Mouse (Mus musculus): ENCODE measurements at regions not wholly inside any gene's neighbourhood (a gene's known extent, or its start where the extent isn't known, plus 50 kb on each side); places are given as distances from the start of the nearest gene placed in this dataset.

DNA sequence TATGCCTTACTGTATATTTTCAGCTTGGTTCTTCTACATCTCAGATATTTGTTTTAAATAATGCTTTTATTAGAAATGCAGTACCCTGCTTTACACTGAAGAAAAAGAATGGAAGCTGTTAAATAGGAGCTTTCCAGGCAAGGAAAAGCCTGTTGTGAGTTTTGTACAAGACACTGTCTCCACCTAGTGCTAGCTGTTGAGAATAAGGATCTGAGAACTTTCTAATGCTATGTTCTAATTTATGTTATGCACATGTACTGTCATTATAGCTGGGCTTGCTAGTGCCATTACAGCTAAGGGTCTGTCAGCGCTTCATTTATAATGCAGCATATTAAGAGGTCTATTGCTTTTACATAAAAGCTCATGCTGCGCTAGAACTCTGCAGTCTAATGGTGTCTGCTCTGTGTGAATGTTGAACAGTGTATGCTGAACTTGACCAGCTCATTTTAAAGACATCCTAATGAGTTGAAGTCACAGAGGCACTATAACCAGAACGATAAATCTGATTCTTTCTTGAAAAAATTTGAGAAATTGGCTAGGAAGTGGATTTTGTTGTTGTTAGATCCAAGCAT, 315.4 kb upstream of the Dnajc24 start:
- no peak for ATAC-seq (ENCODE audit: low FRiP score, low TSS enrichment)
- 82% methylated on average over 3 of the region's 3 CpGs for WGBS

DNA sequence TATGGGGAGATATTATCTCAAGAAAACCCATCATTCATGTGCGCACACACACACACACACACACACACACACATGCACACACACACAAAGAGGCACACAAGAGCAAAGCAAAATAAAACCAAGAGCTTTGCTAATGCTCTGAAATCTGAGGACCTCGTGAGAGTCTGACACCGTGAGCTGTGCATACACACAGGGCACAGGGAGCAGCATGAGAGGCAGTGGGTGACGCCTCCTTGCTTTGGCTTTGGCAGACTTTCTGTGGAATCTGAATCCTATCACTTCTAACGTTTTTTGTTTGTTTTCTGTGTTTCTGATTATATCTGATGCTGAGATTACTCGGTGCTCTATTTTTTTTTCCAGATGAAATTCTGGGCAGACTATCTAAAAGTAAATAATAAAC, 343.4 kb upstream of the Dnajc24 start:
- WGBS = 64% methylated on average over 6 of the region's 6 CpGs
- H3K4me2 ChIP-seq (replicated peaks; ENCODE audit: low read depth, low read length) = no peak overlapping the region
- H3K27me3 ChIP-seq (ENCODE audit: control insufficient read depth, insufficient read depth, low read length) = no peaks in the 10 kb centered on the region
- no peak overlapping the region for H3K9ac ChIP-seq (ENCODE audit: low read depth, low read length)
- no peak for ATAC-seq (ENCODE audit: low FRiP score, low TSS enrichment)
- no peaks in the 10 kb centered on the region for H3K4me1 ChIP-seq (ENCODE audit: control insufficient read depth, insufficient read depth, low read length)
- no peak overlapping the region for H3K4me3 ChIP-seq (ENCODE audit: low read length)
- H3K36me3 ChIP-seq (ENCODE audit: control insufficient read depth, insufficient read depth, low read length) = no peaks in the 10 kb centered on the region
- H3K9me3 ChIP-seq (ENCODE audit: control insufficient read depth, low read length) = no peaks in the 10 kb centered on the region
- H3K27ac ChIP-seq (ENCODE audit: low read depth, low read length) = no peak overlapping the region

More for the DNA sequence above, 315.4 kb upstream of the Dnajc24 start:
- H3K9me3 ChIP-seq (ENCODE audit: control insufficient read depth, low read length) = no peaks in the 10 kb centered on the region
- no peaks in the 10 kb centered on the region for H3K36me3 ChIP-seq (ENCODE audit: control insufficient read depth, insufficient read depth, low read length)
- H3K27ac ChIP-seq (ENCODE audit: low read depth, low read length) = no peak overlapping the region
- H3K4me1 ChIP-seq (ENCODE audit: control insufficient read depth, insufficient read depth, low read length) = no peaks in the 10 kb centered on the region
- H3K4me3 ChIP-seq (ENCODE audit: low read length) = no peak overlapping the region
- H3K9ac ChIP-seq (ENCODE audit: low read depth, low read length) = no peak overlapping the region
- no peak overlapping the region for H3K4me2 ChIP-seq (replicated peaks; ENCODE audit: low read depth, low read length)
- H3K27me3 ChIP-seq (ENCODE audit: control insufficient read depth, insufficient read depth, low read length) = no peaks in the 10 kb centered on the region

DNA sequence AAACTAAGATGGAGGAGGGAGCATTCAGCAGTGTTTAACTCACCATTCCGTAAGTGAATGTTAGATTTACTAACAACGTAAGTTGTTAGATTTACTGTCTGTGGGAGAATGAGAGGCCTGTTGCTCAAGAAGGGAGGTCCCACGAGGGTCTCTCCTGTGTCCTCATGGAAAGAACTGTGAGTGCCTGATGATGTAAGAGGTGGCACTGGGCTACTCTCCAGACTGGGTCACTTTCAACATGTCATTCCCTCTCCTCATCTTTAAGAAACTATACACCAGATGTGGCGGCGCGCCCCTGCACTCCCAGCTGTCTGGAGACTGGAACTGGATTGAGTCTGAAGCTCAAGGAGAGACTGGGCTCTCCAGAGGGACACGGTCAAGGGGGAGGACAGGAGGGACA, 343.9 kb upstream of the Dnajc24 start:
- no peak overlapping the region for H3K27ac ChIP-seq (ENCODE audit: low read depth, low read length)
- 68% methylated on average over 7 of the region's 7 CpGs for WGBS
- H3K4me2 ChIP-seq (replicated peaks; ENCODE audit: low read depth, low read length) = no peak overlapping the region
- no peak for ATAC-seq (ENCODE audit: low FRiP score, low TSS enrichment)
- H3K4me3 ChIP-seq (ENCODE audit: low read length) = no peak overlapping the region
- no peaks in the 10 kb centered on the region for H3K27me3 ChIP-seq (ENCODE audit: control insufficient read depth, insufficient read depth, low read length)
- H3K4me1 ChIP-seq (ENCODE audit: control insufficient read depth, insufficient read depth, low read length) = no peaks in the 10 kb centered on the region
- H3K36me3 ChIP-seq (ENCODE audit: control insufficient read depth, insufficient read depth, low read length) = no peaks in the 10 kb centered on the region
- H3K9ac ChIP-seq (ENCODE audit: low read depth, low read length) = no peak overlapping the region
- H3K9me3 ChIP-seq (ENCODE audit: control insufficient read depth, low read length) = no peaks in the 10 kb centered on the region

DNA sequence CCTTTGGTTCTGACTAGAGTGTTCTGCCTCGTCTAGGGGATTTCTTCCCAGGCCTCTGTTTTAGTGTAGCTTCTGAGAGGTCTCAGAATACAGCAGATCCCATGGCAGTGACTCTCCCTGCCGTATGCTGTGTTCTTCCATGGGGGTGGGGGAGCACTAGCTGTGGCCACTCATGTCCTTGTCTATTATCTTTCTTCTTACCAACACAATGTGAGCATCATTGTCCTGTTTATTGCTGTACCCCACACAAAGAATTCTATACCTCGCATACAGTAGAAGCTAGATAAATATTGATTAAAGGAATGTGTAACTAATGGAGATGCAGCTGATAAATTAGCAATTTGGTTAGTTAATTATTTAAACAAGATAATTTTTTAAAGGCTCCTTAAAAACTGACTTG, 337.5 kb upstream of the Mpped2 start:
- Histone ChIP-seq H3K9ac (ENCODE audit: low read depth, low read length) (no peak overlapping the region), H3K4me2 (replicated peaks; ENCODE audit: low read depth, low read length) (no peak overlapping the region), H3K36me3 (ENCODE audit: control insufficient read depth, insufficient read depth, low read length) (no peaks in the 10 kb centered on the region), H3K27ac (ENCODE audit: low read depth, low read length) (no peak overlapping the region), H3K9me3 (ENCODE audit: control insufficient read depth, low read length) (no peaks in the 10 kb centered on the region), H3K4me1 (ENCODE audit: control insufficient read depth, insufficient read depth, low read length) (no peaks in the 10 kb centered on the region), H3K27me3 (ENCODE audit: control insufficient read depth, insufficient read depth, low read length) (no peaks in the 10 kb centered on the region), H3K4me3 (ENCODE audit: low read length) (no peak overlapping the region)
- ATAC-seq (ENCODE audit: low FRiP score, low TSS enrichment) = no peak
- 77% methylated on average over 3 of the region's 3 CpGs for WGBS

DNA sequence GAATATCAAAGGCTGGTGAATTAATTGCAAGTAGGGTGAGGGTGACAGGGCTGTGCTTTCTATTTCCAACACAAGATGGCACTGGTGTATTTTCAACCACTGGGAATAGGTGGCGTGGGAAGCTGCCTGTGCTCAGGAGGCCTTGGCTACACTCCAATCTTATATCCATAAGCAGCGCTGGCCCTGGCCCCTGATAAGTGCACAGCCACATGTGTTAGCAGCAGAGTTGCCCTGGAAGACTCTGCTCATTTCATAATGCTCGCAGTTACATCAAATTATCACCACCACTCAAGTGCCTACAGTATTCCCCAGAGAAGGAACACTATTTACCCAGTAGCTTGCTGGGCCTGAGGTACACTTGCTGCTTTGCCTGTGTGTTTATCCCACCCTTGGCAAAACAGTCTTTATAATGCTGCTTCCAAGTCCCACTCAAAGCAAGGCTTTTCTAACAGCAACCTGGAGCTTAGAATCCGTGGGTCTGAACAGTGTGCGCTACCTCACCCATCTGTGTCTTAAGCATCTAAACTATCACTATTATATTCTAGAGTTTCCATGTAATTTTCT, 337.0 kb upstream of the Mpped2 start:
- Histone ChIP-seq H3K9ac (ENCODE audit: low read depth, low read length) (no peak overlapping the region), H3K9me3 (ENCODE audit: control insufficient read depth, low read length) (no peaks in the 10 kb centered on the region), H3K27me3 (ENCODE audit: control insufficient read depth, insufficient read depth, low read length) (no peaks in the 10 kb centered on the region), H3K4me2 (replicated peaks; ENCODE audit: low read depth, low read length) (no peak overlapping the region), H3K27ac (ENCODE audit: low read depth, low read length) (no peak overlapping the region), H3K4me1 (ENCODE audit: control insufficient read depth, insufficient read depth, low read length) (no peaks in the 10 kb centered on the region), H3K4me3 (ENCODE audit: low read length) (no peak overlapping the region), H3K36me3 (ENCODE audit: control insufficient read depth, insufficient read depth, low read length) (no peaks in the 10 kb centered on the region)
- 49% methylated on average over 5 of the region's 5 CpGs for whole genome bisulfite sequencing
- peak; percentile 93 for ATAC-seq (ENCODE audit: low FRiP score, low TSS enrichment)

DNA sequence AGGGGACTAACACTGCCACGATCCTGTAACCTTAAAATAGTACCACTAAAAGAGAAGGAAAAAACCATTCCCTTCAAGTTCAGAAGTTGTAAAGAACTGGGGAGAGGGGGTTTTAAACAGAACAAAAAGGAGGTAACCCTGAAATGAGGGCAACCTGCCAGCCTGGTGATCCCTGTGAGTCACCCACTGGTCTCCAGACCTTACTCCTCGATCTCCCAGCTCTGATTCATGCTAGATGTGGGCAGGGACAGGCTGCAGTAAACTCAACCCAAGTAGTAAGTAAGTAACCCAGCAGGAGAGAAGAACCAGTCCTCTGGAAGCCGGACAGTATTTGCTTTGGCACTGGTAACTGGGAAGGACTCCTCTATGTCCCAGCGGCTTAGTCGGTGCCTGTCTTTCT, 324.4 kb upstream of the Mpped2 start:
- no peaks in the 10 kb centered on the region for H3K4me1 ChIP-seq (ENCODE audit: control insufficient read depth, insufficient read depth, low read length)
- 83% methylated on average over 5 of the region's 5 CpGs for WGBS
- no peak overlapping the region for H3K4me3 ChIP-seq (ENCODE audit: low read length)
- ATAC-seq (ENCODE audit: low FRiP score, low TSS enrichment) = no peak
- no peaks in the 10 kb centered on the region for H3K27me3 ChIP-seq (ENCODE audit: control insufficient read depth, insufficient read depth, low read length)
- no peak overlapping the region for H3K4me2 ChIP-seq (replicated peaks; ENCODE audit: low read depth, low read length)
- H3K36me3 ChIP-seq (ENCODE audit: control insufficient read depth, insufficient read depth, low read length) = no peaks in the 10 kb centered on the region
- no peak overlapping the region for H3K27ac ChIP-seq (ENCODE audit: low read depth, low read length)
- no peak overlapping the region for H3K9ac ChIP-seq (ENCODE audit: low read depth, low read length)
- H3K9me3 ChIP-seq (ENCODE audit: control insufficient read depth, low read length) = no peaks in the 10 kb centered on the region

DNA sequence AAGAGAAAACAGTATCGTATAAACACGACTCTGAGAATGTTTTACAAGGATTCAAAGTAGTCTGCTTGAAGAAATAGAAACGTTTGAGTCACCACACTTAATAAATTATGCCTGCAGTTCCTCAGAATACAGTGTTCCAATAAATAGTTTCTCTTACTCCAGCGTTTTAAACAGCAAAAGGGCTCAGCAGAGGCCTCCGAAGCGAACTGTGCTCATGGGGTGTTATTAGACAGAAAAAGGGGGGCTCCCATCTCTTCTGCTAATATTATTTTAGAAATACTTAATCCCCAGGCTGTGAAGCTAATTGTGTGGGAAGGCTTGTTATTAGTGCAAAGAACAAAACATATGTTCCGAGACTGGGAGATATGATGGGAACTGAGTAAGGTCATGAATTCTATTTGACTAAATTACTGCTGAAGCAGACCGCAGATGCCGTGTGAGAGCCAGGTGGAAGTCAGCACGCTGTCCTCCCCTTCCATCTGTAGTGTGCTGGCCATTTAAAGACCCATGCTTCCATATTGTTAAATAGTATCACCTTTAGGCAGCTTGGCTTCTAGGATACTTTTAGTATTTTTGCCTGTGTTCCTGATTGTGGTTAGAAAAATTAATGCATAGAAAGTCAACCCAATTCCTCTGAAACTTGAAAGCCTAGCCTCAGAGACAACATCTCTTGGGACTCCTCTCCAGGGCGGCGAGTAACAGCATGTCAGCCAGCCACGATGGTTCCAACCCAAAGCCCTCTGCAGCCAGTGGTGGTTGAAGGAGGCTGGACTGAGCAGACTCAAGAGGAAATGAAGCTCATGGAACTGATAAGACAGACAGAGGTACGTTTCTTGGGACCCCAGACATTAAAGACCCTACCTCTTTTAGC, 309.4 kb upstream of the Mpped2 start:
- Histone ChIP-seq H3K4me1 (ENCODE audit: control insufficient read depth, insufficient read depth, low read length) (no peaks in the 10 kb centered on the region), H3K27ac (ENCODE audit: low read depth, low read length) (no peak overlapping the region), H3K36me3 (ENCODE audit: control insufficient read depth, insufficient read depth, low read length) (no peaks in the 10 kb centered on the region), H3K27me3 (ENCODE audit: control insufficient read depth, insufficient read depth, low read length) (no peaks in the 10 kb centered on the region), H3K9ac (ENCODE audit: low read depth, low read length) (no peak overlapping the region), H3K9me3 (ENCODE audit: control insufficient read depth, low read length) (no peaks in the 10 kb centered on the region), H3K4me3 (ENCODE audit: low read length) (no peak overlapping the region), H3K4me2 (replicated peaks; ENCODE audit: low read depth, low read length) (no peak overlapping the region)
- WGBS = 62% methylated on average over 14 of the region's 14 CpGs
- ATAC-seq (ENCODE audit: low FRiP score, low TSS enrichment) = no peak

DNA sequence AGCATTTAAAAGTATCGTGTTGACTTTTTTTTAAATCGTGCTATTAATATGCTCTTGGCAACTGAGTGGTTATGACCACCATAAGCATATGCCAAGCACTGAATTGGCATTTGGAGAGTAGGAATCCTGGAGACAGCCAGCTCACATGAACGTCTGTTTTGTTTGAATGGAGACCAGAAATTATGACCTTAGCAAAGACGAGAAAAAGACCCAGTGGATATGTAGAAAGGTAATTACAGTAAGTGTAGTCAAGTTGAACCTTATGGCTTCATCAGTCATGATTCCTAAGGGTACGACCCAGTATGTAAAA, 308.8 kb upstream of the Mpped2 start:
- no peaks in the 10 kb centered on the region for H3K27me3 ChIP-seq (ENCODE audit: control insufficient read depth, insufficient read depth, low read length)
- WGBS = 87% methylated on average over 5 of the region's 5 CpGs
- no peak overlapping the region for H3K9ac ChIP-seq (ENCODE audit: low read depth, low read length)
- H3K27ac ChIP-seq (ENCODE audit: low read depth, low read length) = no peak overlapping the region
- no peak overlapping the region for H3K4me3 ChIP-seq (ENCODE audit: low read length)
- ATAC-seq (ENCODE audit: low FRiP score, low TSS enrichment) = no peak
- no peaks in the 10 kb centered on the region for H3K4me1 ChIP-seq (ENCODE audit: control insufficient read depth, insufficient read depth, low read length)
- no peaks in the 10 kb centered on the region for H3K36me3 ChIP-seq (ENCODE audit: control insufficient read depth, insufficient read depth, low read length)
- no peaks in the 10 kb centered on the region for H3K9me3 ChIP-seq (ENCODE audit: control insufficient read depth, low read length)
- no peak overlapping the region for H3K4me2 ChIP-seq (replicated peaks; ENCODE audit: low read depth, low read length)

DNA sequence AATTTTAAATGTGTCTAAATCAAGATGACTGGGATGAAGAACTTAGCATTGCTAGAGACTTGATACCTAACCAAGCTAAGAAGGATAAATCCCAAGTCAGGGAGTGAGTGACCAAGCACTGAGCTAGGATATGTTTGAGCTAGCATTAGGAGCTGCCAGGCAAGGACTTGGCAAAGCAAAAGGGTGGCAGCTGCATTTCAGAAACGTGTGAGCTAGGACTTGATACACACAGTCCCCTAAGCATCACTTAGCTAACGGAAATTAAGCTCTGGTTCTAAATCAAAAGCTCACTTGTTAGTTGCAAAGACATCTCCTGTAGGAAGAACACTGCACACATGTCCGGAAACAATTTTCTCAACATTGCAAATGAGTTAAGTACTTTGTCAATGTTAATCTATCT, 308.2 kb upstream of the Mpped2 start:
- Histone ChIP-seq H3K4me3 (ENCODE audit: low read length) (no peak overlapping the region), H3K36me3 (ENCODE audit: control insufficient read depth, insufficient read depth, low read length) (no peaks in the 10 kb centered on the region), H3K9ac (ENCODE audit: low read depth, low read length) (no peak overlapping the region), H3K4me1 (ENCODE audit: control insufficient read depth, insufficient read depth, low read length) (no peaks in the 10 kb centered on the region), H3K27ac (ENCODE audit: low read depth, low read length) (no peak overlapping the region), H3K4me2 (replicated peaks; ENCODE audit: low read depth, low read length) (no peak overlapping the region), H3K9me3 (ENCODE audit: control insufficient read depth, low read length) (no peaks in the 10 kb centered on the region), H3K27me3 (ENCODE audit: control insufficient read depth, insufficient read depth, low read length) (no peaks in the 10 kb centered on the region)
- no peak for ATAC-seq (ENCODE audit: low FRiP score, low TSS enrichment)
- 81% methylated on average over 3 of the region's 3 CpGs for WGBS

Measured in kidney, embryonic 14.5 days (tissue).